Mouse (Mus musculus): ENCODE results near the gene Galt.

DNA sequence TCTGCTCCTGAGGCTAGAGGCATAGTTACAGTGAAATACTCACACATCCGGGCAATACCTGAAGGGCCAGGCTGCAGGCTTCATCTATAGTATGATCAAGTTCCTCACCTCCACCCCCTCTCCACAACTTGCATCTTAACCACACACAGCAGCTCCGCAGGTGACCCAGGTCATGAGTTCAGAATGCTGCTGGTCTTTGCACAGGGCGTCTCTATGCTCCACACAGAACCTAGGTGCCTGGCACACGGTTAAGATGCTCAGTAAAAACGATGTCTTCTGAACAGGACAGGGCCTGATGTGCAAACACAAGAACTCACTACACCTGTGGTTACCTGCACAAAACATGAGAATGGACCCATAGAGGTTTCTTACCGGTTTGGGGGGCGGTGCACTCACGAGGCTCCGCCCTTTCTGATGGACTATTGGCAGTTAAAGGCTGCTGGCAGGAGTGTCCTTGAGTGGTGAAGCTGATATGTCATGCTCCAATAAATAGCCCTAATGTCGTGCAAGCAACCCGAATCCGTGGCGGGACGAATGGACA is at the start of gene Galt:
- TF ChIP-seq CTCF (IDR thresholded peaks at IDR 0.05; ENCODE audit: low read depth): no peak
- no peak for TF ChIP-seq EP300 (optimal IDR thresholded peaks at IDR 0.05)

All from stomach, postnatal 0 days (tissue).